Mouse (Mus musculus): ENCODE measurements at regions not wholly inside any gene's neighbourhood (a gene's known extent, or its start where the extent isn't known, plus 50 kb on each side); places are given as distances from the start of the nearest gene placed in this dataset.

GRCm38 (mm10) chr5:118351301-118351700 lies 106.3 kb downstream of the 2410131K14Rik start:
- H3K27me3 ChIP-seq (ENCODE audit: control insufficient read depth, insufficient read depth, low read length) = no peaks in the 10 kb centered on the region
- no peak for ATAC-seq (ENCODE audit: insufficient read depth, low FRiP score)
- no peaks in the 10 kb centered on the region for H3K36me3 ChIP-seq (ENCODE audit: control insufficient read depth, insufficient read depth, low read length)
- no peaks in the 10 kb centered on the region for H3K9me3 ChIP-seq (replicated peaks; ENCODE audit: control insufficient read depth, low read length)
- H3K9ac ChIP-seq (ENCODE audit: low read length) = no peak overlapping the region
- peaks cover 18% of the 10 kb centered on the region for H3K4me1 ChIP-seq (ENCODE audit: control insufficient read depth, insufficient read depth, low read length)
- no peak overlapping the region for H3K4me3 ChIP-seq (replicated peaks; ENCODE audit: low read length)
- 52% methylated on average over 1 of the region's 1 CpGs for whole genome bisulfite sequencing
- no peak overlapping the region for H3K27ac ChIP-seq (ENCODE audit: low read length)
- H3K4me2 ChIP-seq (ENCODE audit: low read depth, low read length) = no peak overlapping the region

GRCm38 (mm10) chr5:118352142-118352541 lies 107.1 kb downstream of the 2410131K14Rik start:
- Histone ChIP-seq H3K9me3 (replicated peaks; ENCODE audit: control insufficient read depth, low read length) (no peaks in the 10 kb centered on the region), H3K4me2 (ENCODE audit: low read depth, low read length) (no peak overlapping the region), H3K36me3 (ENCODE audit: control insufficient read depth, insufficient read depth, low read length) (no peaks in the 10 kb centered on the region), H3K4me1 (ENCODE audit: control insufficient read depth, insufficient read depth, low read length) (peaks cover 18% of the 10 kb centered on the region), H3K4me3 (replicated peaks; ENCODE audit: low read length) (no peak overlapping the region), H3K27ac (ENCODE audit: low read length) (no peak overlapping the region), H3K27me3 (ENCODE audit: control insufficient read depth, insufficient read depth, low read length) (no peaks in the 10 kb centered on the region), H3K9ac (ENCODE audit: low read length) (no peak overlapping the region)
- 88% methylated on average over 4 of the region's 4 CpGs for WGBS
- no peak for ATAC-seq (ENCODE audit: insufficient read depth, low FRiP score)

DNA sequence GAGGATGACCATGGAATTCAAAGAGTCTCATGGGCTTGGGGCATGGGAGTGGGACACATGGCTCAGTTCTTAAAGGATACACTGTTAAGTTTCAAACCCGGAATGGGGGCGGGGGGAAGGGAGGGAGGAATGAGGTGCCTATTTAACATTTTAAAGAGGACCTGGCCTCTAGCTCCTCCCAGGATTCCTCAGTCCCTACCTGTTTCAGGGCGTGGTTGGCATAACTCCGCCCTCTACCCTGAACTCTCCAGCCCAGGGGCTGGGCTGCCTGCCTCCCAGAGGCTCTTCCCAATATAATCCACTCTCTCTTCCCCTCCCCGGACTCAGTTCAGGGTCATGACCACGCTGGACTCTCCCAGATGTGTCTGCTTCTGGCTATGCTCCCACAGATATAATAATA lies 108.0 kb downstream of the 2410131K14Rik start:
- no peak overlapping the region for H3K9ac ChIP-seq (ENCODE audit: low read length)
- H3K4me3 ChIP-seq (replicated peaks; ENCODE audit: low read length) = no peak overlapping the region
- no peak overlapping the region for H3K4me2 ChIP-seq (ENCODE audit: low read depth, low read length)
- no peaks in the 10 kb centered on the region for H3K9me3 ChIP-seq (replicated peaks; ENCODE audit: control insufficient read depth, low read length)
- no peaks in the 10 kb centered on the region for H3K36me3 ChIP-seq (ENCODE audit: control insufficient read depth, insufficient read depth, low read length)
- ATAC-seq (ENCODE audit: insufficient read depth, low FRiP score) = no peak
- 29% methylated on average over 6 of the region's 6 CpGs for WGBS
- H3K27me3 ChIP-seq (ENCODE audit: control insufficient read depth, insufficient read depth, low read length) = no peaks in the 10 kb centered on the region; the same call in 1 of the 2 replicates
- peaks cover 18% of the 10 kb centered on the region for H3K4me1 ChIP-seq (ENCODE audit: control insufficient read depth, insufficient read depth, low read length)
- H3K27ac ChIP-seq (ENCODE audit: low read length) = no peak overlapping the region

GRCm38 (mm10) chr5:118353689-118354088 lies 108.7 kb downstream of the 2410131K14Rik start:
- Histone ChIP-seq H3K27ac (ENCODE audit: low read length) (no peak overlapping the region), H3K4me3 (replicated peaks; ENCODE audit: low read length) (no peak overlapping the region), H3K9me3 (replicated peaks; ENCODE audit: control insufficient read depth, low read length) (no peaks in the 10 kb centered on the region), H3K9ac (ENCODE audit: low read length) (no peak overlapping the region), H3K36me3 (ENCODE audit: control insufficient read depth, insufficient read depth, low read length) (no peaks in the 10 kb centered on the region), H3K27me3 (ENCODE audit: control insufficient read depth, insufficient read depth, low read length) (no peaks in the 10 kb centered on the region; the same call in 1 of the 2 replicates), H3K4me1 (ENCODE audit: control insufficient read depth, insufficient read depth, low read length) (peaks cover 18% of the 10 kb centered on the region), H3K4me2 (ENCODE audit: low read depth, low read length) (peak overlapping the region; percentile 19; the same call in 1 of the 2 replicates)
- WGBS = 33% methylated on average over 9 of the region's 9 CpGs
- no peak for ATAC-seq (ENCODE audit: insufficient read depth, low FRiP score)

- ATAC-seq (ENCODE audit: insufficient read depth, low FRiP score) = peak; percentile 49; the same call in 1 of the 2 replicates
- H3K4me1 ChIP-seq (ENCODE audit: control insufficient read depth, insufficient read depth, low read length) = peaks cover 18% of the 10 kb centered on the region
- no peak overlapping the region for H3K27ac ChIP-seq (ENCODE audit: low read length)
- no peaks in the 10 kb centered on the region; the same call in 1 of the 2 replicates for H3K27me3 ChIP-seq (ENCODE audit: control insufficient read depth, insufficient read depth, low read length)
- no peaks in the 10 kb centered on the region for H3K9me3 ChIP-seq (replicated peaks; ENCODE audit: control insufficient read depth, low read length)
- 34% methylated on average over 5 of the region's 5 CpGs for WGBS
- H3K9ac ChIP-seq (ENCODE audit: low read length) = no peak overlapping the region
- H3K4me3 ChIP-seq (replicated peaks; ENCODE audit: low read length) = no peak overlapping the region
- no peaks in the 10 kb centered on the region for H3K36me3 ChIP-seq (ENCODE audit: control insufficient read depth, insufficient read depth, low read length)
- no peak overlapping the region for H3K4me2 ChIP-seq (ENCODE audit: low read depth, low read length)
Observed at GRCm38 (mm10) chr5:118354127-118354526, 109.1 kb downstream of the 2410131K14Rik start.

GRCm38 (mm10) chr5:118354871-118355270 lies 109.8 kb downstream of the 2410131K14Rik start:
- Histone ChIP-seq H3K27me3 (ENCODE audit: control insufficient read depth, insufficient read depth, low read length) (no peaks in the 10 kb centered on the region; the same call in 1 of the 2 replicates), H3K27ac (ENCODE audit: low read length) (peak overlapping the region; percentile 70; the same call in 1 of the 2 replicates), H3K9me3 (replicated peaks; ENCODE audit: control insufficient read depth, low read length) (no peaks in the 10 kb centered on the region), H3K4me3 (replicated peaks; ENCODE audit: low read length) (no peak overlapping the region), H3K4me1 (ENCODE audit: control insufficient read depth, insufficient read depth, low read length) (peaks cover 18% of the 10 kb centered on the region), H3K9ac (ENCODE audit: low read length) (no peak overlapping the region), H3K36me3 (ENCODE audit: control insufficient read depth, insufficient read depth, low read length) (no peaks in the 10 kb centered on the region), H3K4me2 (ENCODE audit: low read depth, low read length) (no peak overlapping the region)
- ATAC-seq (ENCODE audit: insufficient read depth, low FRiP score) = no peak
- WGBS = 37% methylated on average over 3 of the region's 3 CpGs

DNA sequence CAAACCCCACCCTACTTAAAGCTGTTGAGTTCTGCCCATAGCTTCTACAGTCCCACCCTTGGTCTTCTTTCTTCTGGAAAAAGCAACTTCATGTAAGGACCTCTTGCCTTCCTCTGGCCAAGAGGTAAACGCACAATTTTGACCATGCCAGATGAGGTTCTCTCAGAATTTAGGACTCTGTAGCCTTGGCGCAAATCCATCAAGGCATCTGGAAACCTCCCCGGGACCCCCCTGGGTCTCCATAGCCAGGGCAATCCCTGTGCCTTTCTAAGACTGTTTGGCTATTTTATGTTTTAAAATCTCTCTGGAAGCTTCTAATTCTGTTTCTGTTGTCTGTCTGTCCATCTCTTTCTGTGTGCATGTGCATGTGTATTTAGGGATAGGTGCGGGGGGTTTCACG lies 110.3 kb downstream of the 2410131K14Rik start:
- H3K9me3 ChIP-seq (replicated peaks; ENCODE audit: control insufficient read depth, low read length) = no peaks in the 10 kb centered on the region
- peak overlapping the region; percentile 70; the same call in 1 of the 2 replicates for H3K27ac ChIP-seq (ENCODE audit: low read length)
- 67% methylated on average over 5 of the region's 5 CpGs for WGBS

GRCm38 (mm10) chr5:118355691-118356337 lies 110.8 kb downstream of the 2410131K14Rik start:
- Histone ChIP-seq H3K4me2 (ENCODE audit: low read depth, low read length) (no peak overlapping the region), H3K4me1 (ENCODE audit: control insufficient read depth, insufficient read depth, low read length) (peaks cover 18% of the 10 kb centered on the region), H3K27me3 (ENCODE audit: control insufficient read depth, insufficient read depth, low read length) (peaks cover 3% of the 10 kb centered on the region; the same call in 1 of the 2 replicates), H3K27ac (ENCODE audit: low read length) (0 out of 2 replicates have a peak overlapping the region, but pooled peaks have one; percentile 39), H3K4me3 (replicated peaks; ENCODE audit: low read length) (no peak overlapping the region), H3K36me3 (ENCODE audit: control insufficient read depth, insufficient read depth, low read length) (no peaks in the 10 kb centered on the region), H3K9me3 (replicated peaks; ENCODE audit: control insufficient read depth, low read length) (no peaks in the 10 kb centered on the region), H3K9ac (ENCODE audit: low read length) (no peak overlapping the region; the same call in 1 of the 2 replicates)
- 63% methylated on average over 11 of the region's 11 CpGs for WGBS
- ATAC-seq (ENCODE audit: insufficient read depth, low FRiP score) = no peak

More for the DNA sequence above, 110.3 kb downstream of the 2410131K14Rik start:
- H3K27me3 ChIP-seq (ENCODE audit: control insufficient read depth, insufficient read depth, low read length) = no peaks in the 10 kb centered on the region; the same call in 1 of the 2 replicates
- no peak overlapping the region for H3K9ac ChIP-seq (ENCODE audit: low read length)
- no peak overlapping the region for H3K4me2 ChIP-seq (ENCODE audit: low read depth, low read length)
- H3K4me3 ChIP-seq (replicated peaks; ENCODE audit: low read length) = no peak overlapping the region
- no peaks in the 10 kb centered on the region for H3K36me3 ChIP-seq (ENCODE audit: control insufficient read depth, insufficient read depth, low read length)
- no peak for ATAC-seq (ENCODE audit: insufficient read depth, low FRiP score)
- H3K4me1 ChIP-seq (ENCODE audit: control insufficient read depth, insufficient read depth, low read length) = peaks cover 18% of the 10 kb centered on the region

GRCm38 (mm10) chr5:118359646-118360373 lies 114.8 kb downstream of the 2410131K14Rik start:
- Histone ChIP-seq H3K4me1 (ENCODE audit: control insufficient read depth, insufficient read depth, low read length) (peaks cover 14% of the 10 kb centered on the region; the same call in 1 of the 2 replicates), H3K9ac (ENCODE audit: low read length) (no peak overlapping the region), H3K9me3 (replicated peaks; ENCODE audit: control insufficient read depth, low read length) (no peaks in the 10 kb centered on the region), H3K27me3 (ENCODE audit: control insufficient read depth, insufficient read depth, low read length) (peaks cover 3% of the 10 kb centered on the region; the same call in 1 of the 2 replicates), H3K27ac (ENCODE audit: low read length) (no peak overlapping the region), H3K36me3 (ENCODE audit: control insufficient read depth, insufficient read depth, low read length) (no peaks in the 10 kb centered on the region), H3K4me3 (replicated peaks; ENCODE audit: low read length) (no peak overlapping the region), H3K4me2 (ENCODE audit: low read depth, low read length) (no peak overlapping the region)
- 51% methylated on average over 13 of the region's 13 CpGs for WGBS
- no peak for ATAC-seq (ENCODE audit: insufficient read depth, low FRiP score)

Measured in stomach, embryonic 16.5 days (tissue).